Mouse (Mus musculus): Measurements from ENCODE around the gene Itgb1bp1.

Gene Itgb1bp1

DNA sequence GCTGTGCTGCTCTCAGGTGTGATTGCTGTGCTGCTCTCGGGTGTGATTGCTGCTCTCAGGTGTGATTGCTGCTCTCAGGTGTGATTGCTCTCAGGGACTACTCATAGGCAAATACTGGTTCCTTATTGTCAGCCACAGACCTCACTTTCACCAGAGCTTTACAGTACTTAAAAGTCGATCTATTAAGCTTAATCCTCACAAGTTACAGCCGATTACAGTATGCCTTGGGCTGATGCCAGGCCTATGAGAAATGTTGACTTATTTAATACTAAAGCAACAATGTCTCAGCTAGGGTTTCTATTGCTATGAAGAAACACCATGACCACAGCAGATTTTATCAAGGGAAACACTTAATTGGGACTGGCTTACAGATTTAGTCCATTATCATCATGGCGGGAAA lies 89.7 kb downstream of the Itgb1bp1 start:
- DNase-seq: no peak

DNA sequence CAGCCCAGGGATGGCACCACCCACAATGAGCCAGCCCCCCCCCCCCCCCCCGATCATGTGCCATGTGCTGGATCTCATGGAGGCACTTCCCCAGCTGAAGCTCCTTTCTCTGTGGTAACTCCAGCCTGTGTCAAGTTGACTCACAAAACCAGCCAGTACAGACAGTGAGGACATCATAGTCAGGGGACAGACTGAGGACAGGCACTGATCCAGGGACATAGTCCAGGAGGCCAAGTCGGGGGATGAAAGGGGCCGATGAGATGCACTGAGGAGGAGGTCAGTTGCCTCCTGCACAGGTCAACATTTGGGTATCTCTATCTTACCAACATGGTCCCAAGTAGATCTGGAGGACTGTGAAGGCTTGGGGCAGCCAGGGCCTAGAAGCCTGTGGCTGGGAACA lies 90.6 kb downstream of the Itgb1bp1 start:
- DNase-seq: no peak

DNA sequence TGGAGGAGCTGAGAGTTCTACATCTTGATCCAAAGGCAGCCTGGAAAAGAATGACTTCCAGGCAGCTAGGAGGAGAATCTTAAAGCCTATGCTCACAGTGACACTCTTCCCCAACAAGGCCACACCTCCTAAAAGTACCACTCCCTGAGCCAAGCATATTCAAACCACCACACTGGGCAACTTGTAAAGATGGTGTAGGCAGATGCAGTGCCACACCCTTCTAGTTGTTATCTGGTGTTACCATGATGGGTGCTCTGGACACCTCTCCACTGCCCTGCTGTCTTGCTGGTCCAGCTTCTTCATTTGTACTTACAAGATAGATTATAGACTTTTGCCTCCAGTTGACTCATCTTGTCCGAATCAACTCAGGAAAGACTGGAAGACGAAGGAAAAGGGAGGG lies 94.5 kb downstream of the Itgb1bp1 start:
- DNase-seq: no peak

All from kidney, adult 8-10 months (tissue).